Mouse (Mus musculus): Measurements from ENCODE around the gene Ank3. TPM values are rescaled to one million over a fixed set of nuclear protein-coding genes. Genes with fewer than 3 reads are reported as not detected.

Gene Ank3
- total and polyA plus RNA-seq, 2 experiments = 2.9 to 31.0 TPM

GRCm38 (mm10) chr10:69926158-69926882 is 527.7 kb downstream of the Ank3 start:
- Histone ChIP-seq H3K4me1 (ENCODE audit: control insufficient read depth, insufficient read depth, low read length) (peaks cover 20% of the 10 kb centered on the region), H3K9ac (ENCODE audit: low read depth, low read length) (peak overlapping the region; percentile 48), H3K27me3 (ENCODE audit: control insufficient read depth, insufficient read depth, low read length) (no peaks in the 10 kb centered on the region), H3K27ac (replicated peaks; ENCODE audit: insufficient read depth, low read depth, low read length) (peak overlapping the region; percentile 91), H3K36me3 (ENCODE audit: control insufficient read depth, insufficient read depth, low read length) (no peaks in the 10 kb centered on the region), H3K4me3 (ENCODE audit: insufficient read depth, low read depth, low read length) (peak overlapping the region; percentile 28), H3K79me2 (ENCODE audit: control insufficient read depth, insufficient read depth, low read length) (no peaks in the 10 kb centered on the region)
- WGBS = 2% methylated on average over 11 of the region's 11 CpGs
- TF ChIP-seq POLR2A (IDR thresholded peaks at IDR 0.05; ENCODE audit: extremely low read depth, insufficient read depth, low read length) = no peak
- DNase-seq (ENCODE audit: extremely low read depth, low read depth, low spot score) = peak; percentile 61

GRCm38 (mm10) chr10:69927012-69927411 is 528.4 kb downstream of the Ank3 start:
- 8% methylated on average over 9 of the region's 9 CpGs for WGBS
- H3K36me3 ChIP-seq (ENCODE audit: control insufficient read depth, insufficient read depth, low read length) = no peaks in the 10 kb centered on the region
- H3K27ac ChIP-seq (replicated peaks; ENCODE audit: insufficient read depth, low read depth, low read length) = peak overlapping the region; percentile 61
- TF ChIP-seq CTCF (IDR thresholded peaks at IDR 0.05; ENCODE audit: low read depth, low read length) (no peak), POLR2A (IDR thresholded peaks at IDR 0.05; ENCODE audit: extremely low read depth, insufficient read depth, low read length) (no peak)
- H3K9ac ChIP-seq (ENCODE audit: low read depth, low read length) = peak overlapping the region; percentile 48
- H3K27me3 ChIP-seq (ENCODE audit: control insufficient read depth, insufficient read depth, low read length) = no peaks in the 10 kb centered on the region
- peak overlapping the region; percentile 28; the same call in 1 of the 2 replicates for H3K4me3 ChIP-seq (ENCODE audit: insufficient read depth, low read depth, low read length)
- H3K4me1 ChIP-seq (ENCODE audit: control insufficient read depth, insufficient read depth, low read length) = peaks cover 20% of the 10 kb centered on the region
- no peaks in the 10 kb centered on the region for H3K79me2 ChIP-seq (ENCODE audit: control insufficient read depth, insufficient read depth, low read length)
- DNase-seq (ENCODE audit: extremely low read depth, low read depth, low spot score) = peak; percentile 92

- H3K9ac ChIP-seq (ENCODE audit: low read depth, low read length) = peak overlapping the region; percentile 33; the same call in 1 of the 2 replicates
- TF ChIP-seq POLR2A (IDR thresholded peaks at IDR 0.05; ENCODE audit: extremely low read depth, insufficient read depth, low read length) (no peak), CTCF (IDR thresholded peaks at IDR 0.05; ENCODE audit: low read depth, low read length) (no peak)
- H3K79me2 ChIP-seq (ENCODE audit: control insufficient read depth, insufficient read depth, low read length) = no peaks in the 10 kb centered on the region
- WGBS = 18% methylated on average over 7 of the region's 7 CpGs
- H3K27ac ChIP-seq (replicated peaks; ENCODE audit: insufficient read depth, low read depth, low read length) = peak overlapping the region; percentile 62
- no peaks in the 10 kb centered on the region for H3K27me3 ChIP-seq (ENCODE audit: control insufficient read depth, insufficient read depth, low read length)
- no peak overlapping the region for H3K4me3 ChIP-seq (ENCODE audit: insufficient read depth, low read depth, low read length)
- DNase-seq (ENCODE audit: extremely low read depth, low read depth, low spot score) = peak; percentile 95
- no peaks in the 10 kb centered on the region for H3K36me3 ChIP-seq (ENCODE audit: control insufficient read depth, insufficient read depth, low read length)
- H3K4me1 ChIP-seq (ENCODE audit: control insufficient read depth, insufficient read depth, low read length) = peaks cover 20% of the 10 kb centered on the region
Measured at GRCm38 (mm10) chr10:69928358-69928757, 529.8 kb downstream of the Ank3 start.

- Histone ChIP-seq H3K36me3 (ENCODE audit: control insufficient read depth, insufficient read depth, low read length) (no peaks in the 10 kb centered on the region), H3K4me1 (ENCODE audit: control insufficient read depth, insufficient read depth, low read length) (peaks cover 17% of the 10 kb centered on the region), H3K79me2 (ENCODE audit: control insufficient read depth, insufficient read depth, low read length) (no peaks in the 10 kb centered on the region), H3K27ac (replicated peaks; ENCODE audit: insufficient read depth, low read depth, low read length) (peak overlapping the region; percentile 75), H3K27me3 (ENCODE audit: control insufficient read depth, insufficient read depth, low read length) (no peaks in the 10 kb centered on the region), H3K9ac (ENCODE audit: low read depth, low read length) (peak overlapping the region; percentile 28; the same call in 1 of the 2 replicates), H3K4me3 (ENCODE audit: insufficient read depth, low read depth, low read length) (no peak overlapping the region)
- 30% methylated on average over 8 of the region's 8 CpGs for WGBS
- peak; percentile 92 for DNase-seq (ENCODE audit: extremely low read depth, low read depth, low spot score)
- TF ChIP-seq POLR2A (IDR thresholded peaks at IDR 0.05; ENCODE audit: extremely low read depth, insufficient read depth, low read length) (no peak), CTCF (IDR thresholded peaks at IDR 0.05; ENCODE audit: low read depth, low read length) (no peak)
Measured at GRCm38 (mm10) chr10:69930503-69930902, 531.9 kb downstream of the Ank3 start.

GRCm38 (mm10) chr10:69936443-69937067 is 538.0 kb downstream of the Ank3 start:
- no peak overlapping the region for H3K27ac ChIP-seq (replicated peaks; ENCODE audit: insufficient read depth, low read depth, low read length)
- H3K27me3 ChIP-seq (ENCODE audit: control insufficient read depth, insufficient read depth, low read length) = no peaks in the 10 kb centered on the region
- 91% methylated on average over 5 of the region's 5 CpGs for WGBS
- no peaks in the 10 kb centered on the region for H3K79me2 ChIP-seq (ENCODE audit: control insufficient read depth, insufficient read depth, low read length)
- no peak overlapping the region for H3K4me3 ChIP-seq (ENCODE audit: insufficient read depth, low read depth, low read length)
- DNase-seq (ENCODE audit: extremely low read depth, low read depth, low spot score) = no peak
- H3K36me3 ChIP-seq (ENCODE audit: control insufficient read depth, insufficient read depth, low read length) = no peaks in the 10 kb centered on the region
- TF ChIP-seq CTCF (IDR thresholded peaks at IDR 0.05; ENCODE audit: low read depth, low read length) (no peak), POLR2A (IDR thresholded peaks at IDR 0.05; ENCODE audit: extremely low read depth, insufficient read depth, low read length) (no peak)
- H3K9ac ChIP-seq (ENCODE audit: low read depth, low read length) = no peak overlapping the region
- H3K4me1 ChIP-seq (ENCODE audit: control insufficient read depth, insufficient read depth, low read length) = peaks cover 8% of the 10 kb centered on the region

All from liver, adult 2 months (tissue).